Mouse (Mus musculus) myocyte (in vitro differentiated cells): ENCODE measurements around the gene Fv1.

Source experiments
- MAX ChIP-seq: IDR thresholded peaks from one replicate; pipeline ENCODE4 v1.6.1; 2011; ENCODE audit warnings: low read depth, mild to moderate bottlenecking, control low read depth
- POLR2A ChIP-seq: IDR thresholded peaks from one replicate; pipeline ENCODE4 v1.6.1; 2011; ENCODE audit warnings: low read depth, mild to moderate bottlenecking, control low read depth, moderate library complexity; ENCODE audit not compliant: insufficient read length
- TCF12 ChIP-seq: IDR thresholded peaks from one replicate; pipeline ENCODE4 v1.6.1; 2011; ENCODE audit warnings: mild to moderate bottlenecking, control low read depth; ENCODE audit not compliant: poor library complexity, insufficient read depth, severe bottlenecking
- USF1 ChIP-seq: IDR thresholded peaks from one replicate; pipeline ENCODE4 v1.6.1; 2011; ENCODE audit warnings: low read depth, mild to moderate bottlenecking, control low read depth, moderate library complexity

GRCm38 (mm10) chr4:147883041-147883440 is 14.3 kb downstream of the Fv1 start:
- TF ChIP-seq POLR2A (no peak), USF1 (no peak), TCF12 (no peak), MAX (no peak)
